Mouse (Mus musculus) lung, postnatal 0 days (tissue): ENCODE measurements around the gene Dennd2d. TPM values are rescaled to one million over a fixed set of nuclear protein-coding genes. Genes with fewer than 3 reads are reported as not detected.

Source experiments
- ATAC-seq: fragments of 200-750 bp; cut with Nextera tagmentation; 2 replicates; pipeline ENCODE4 v1.8.0; 2017; ENCODE audit warnings: moderate library complexity
- DNase-seq: peaks from one replicate; pipeline ENCODE4 v3.0.0-alpha.2; 2016; ENCODE audit warnings: low spot score
- H3K27ac ChIP-seq: fragments of 300-500 bp; sonication (generic); 2 replicates; pipeline ENCODE4 v1.5.1; 2014; ENCODE audit warnings: antibody characterized with exemption, mild to moderate bottlenecking, low read length, mixed read lengths
- H3K27me3 ChIP-seq: fragments of 300-500 bp; sonication (generic); replicated peaks from 2 replicates; pipeline ENCODE4 v1.6.1; 2014; ENCODE audit warnings: low read length, mixed read lengths; ENCODE audit not compliant: insufficient read depth
- H3K36me3 ChIP-seq: fragments of 300-500 bp; sonication (generic); 2 replicates; pipeline ENCODE4 v1.6.1; 2014; ENCODE audit warnings: low read length, mixed read lengths; ENCODE audit not compliant: insufficient read depth
- H3K4me1 ChIP-seq: fragments of 300-500 bp; sonication (generic); 2 replicates; pipeline ENCODE4 v1.6.1; 2014; ENCODE audit warnings: antibody characterized with exemption, low read depth, low read length, mixed read lengths; ENCODE audit not compliant: insufficient read depth
- H3K4me2 ChIP-seq: fragments of 300-500 bp; sonication (generic); replicated peaks from 2 replicates; pipeline ENCODE4 v1.6.1; 2014; ENCODE audit warnings: low read depth, mild to moderate bottlenecking, low read length, moderate library complexity, mixed read lengths
- H3K4me3 ChIP-seq: fragments of 300-500 bp; sonication (generic); 2 replicates; pipeline ENCODE4 v1.5.1; 2014; ENCODE audit warnings: low read depth, low read length
- H3K9ac ChIP-seq: fragments of 300-500 bp; sonication (generic); replicated peaks from 2 replicates; pipeline ENCODE4 v1.6.1; 2014; ENCODE audit warnings: low read depth, mild to moderate bottlenecking
- H3K9me3 ChIP-seq: fragments of 300-500 bp; sonication (generic); 2 replicates; pipeline ENCODE4 v1.6.1; 2016; ENCODE audit warnings: low read length, mixed read lengths
- CTCF ChIP-seq: IDR thresholded peaks from 2 replicates; pipeline ENCODE4 v1.5.1; 2016; ENCODE audit warnings: antibody characterized with exemption, mild to moderate bottlenecking
- EP300 ChIP-seq: IDR thresholded peaks from 2 replicates; pipeline ENCODE4 v1.6.1; 2016; ENCODE audit warnings: antibody characterized with exemption, mild to moderate bottlenecking, control low read depth
- WGBS: fragments of 180-500 bp; shearing (Covaris S2); extraction: QIAGEN DNeasy Blood & Tissue Kit; methylation state at CpG from one replicate; pipeline ENCODE4 v1.1.7; 2014; 5-methylcytosine and 5-hydroxymethylcytosine counted together
- polyA plus RNA-seq: library from polyadenylated mRNA; unstranded; fragments of >200 nt; fragmentation: Nextera tagmentation; extraction: Ambion mirVana; gene quantifications from 2 replicates; pipeline ENCODE4 v1.2.1, GENCODE M21; 2015

Gene Dennd2d
- polyA plus RNA-seq, 1 experiment from 2014 or later: 19.6 TPM

GRCm38 (mm10) chr3:106500510-106500909, 18.3 kb downstream of the Dennd2d start:
- H3K27me3 ChIP-seq: no peaks in the 10 kb centered on the region
- H3K9ac ChIP-seq: no peak overlapping the region
- 83% methylated on average over 2 of the region's 2 CpGs for WGBS
- no peak overlapping the region for H3K4me2 ChIP-seq
- ATAC-seq (no peak), DNase-seq (no peak)
- TF ChIP-seq EP300 (no peak), CTCF (no peak)
- no peaks in the 10 kb centered on the region for H3K9me3 ChIP-seq
- peaks cover 13% of the 10 kb centered on the region; the same call in 1 of the 2 replicates for H3K4me1 ChIP-seq
- H3K4me3 ChIP-seq: no peak overlapping the region
- no peak overlapping the region for H3K27ac ChIP-seq
- peaks cover 20% of the 10 kb centered on the region for H3K36me3 ChIP-seq

- 77% methylated on average over 2 of the region's 2 CpGs for WGBS
These were observed 20.7 kb downstream of the Dennd2d start for GRCm38 (mm10) chr3:106502892-106503291.

GRCm38 (mm10) chr3:106510669-106511068, 28.5 kb downstream of the Dennd2d start:
- H3K36me3 ChIP-seq: no peaks in the 10 kb centered on the region
- no peaks in the 10 kb centered on the region for H3K4me1 ChIP-seq
- H3K9me3 ChIP-seq: no peaks in the 10 kb centered on the region
- no peak overlapping the region for H3K27ac ChIP-seq
- 86% methylated on average over 1 of the region's 1 CpGs for WGBS
- ATAC-seq: no peak
- no peak overlapping the region for H3K9ac ChIP-seq
- no peak overlapping the region for H3K4me3 ChIP-seq
- no peaks in the 10 kb centered on the region for H3K27me3 ChIP-seq
- no peak overlapping the region for H3K4me2 ChIP-seq
- DNase-seq: no peak
- TF ChIP-seq EP300: no peak
- no peak for TF ChIP-seq CTCF

More at GRCm38 (mm10) chr3:106502892-106503291, 20.7 kb downstream of the Dennd2d start:
- Histone ChIP-seq H3K27ac (no peak overlapping the region), H3K4me3 (no peak overlapping the region), H3K4me1 (no peaks in the 10 kb centered on the region), H3K9ac (no peak overlapping the region), H3K27me3 (no peaks in the 10 kb centered on the region), H3K4me2 (no peak overlapping the region), H3K9me3 (no peaks in the 10 kb centered on the region), H3K36me3 (peaks cover 20% of the 10 kb centered on the region)
- DNase-seq: no peak
- TF ChIP-seq CTCF (no peak), EP300 (no peak)
- no peak for ATAC-seq

GRCm38 (mm10) chr3:106515016-106515415, 32.8 kb downstream of the Dennd2d start:
- WGBS: 62% methylated on average over 6 of the region's 6 CpGs
- H3K9ac ChIP-seq: no peak overlapping the region

GRCm38 (mm10) chr3:106522730-106523129, 40.5 kb downstream of the Dennd2d start:
- Histone ChIP-seq H3K4me2 (no peak overlapping the region), H3K9ac (no peak overlapping the region), H3K27ac (no peak overlapping the region), H3K9me3 (no peaks in the 10 kb centered on the region), H3K4me3 (no peak overlapping the region), H3K4me1 (no peaks in the 10 kb centered on the region), H3K36me3 (no peaks in the 10 kb centered on the region), H3K27me3 (no peaks in the 10 kb centered on the region)
- ATAC-seq (no peak), DNase-seq (no peak)
- no peak for TF ChIP-seq EP300
- no peak for TF ChIP-seq CTCF
- WGBS: 92% methylated on average over 1 of the region's 1 CpGs

More at GRCm38 (mm10) chr3:106515016-106515415, 32.8 kb downstream of the Dennd2d start:
- Histone ChIP-seq H3K27me3 (no peaks in the 10 kb centered on the region), H3K4me3 (no peak overlapping the region), H3K36me3 (no peaks in the 10 kb centered on the region), H3K4me1 (no peaks in the 10 kb centered on the region), H3K4me2 (no peak overlapping the region), H3K27ac (peak overlapping the region; percentile 47; the same call in 1 of the 2 replicates), H3K9me3 (no peaks in the 10 kb centered on the region)
- no peak for TF ChIP-seq CTCF
- no peak for TF ChIP-seq EP300
- ATAC-seq (no peak), DNase-seq (peak; percentile 19)

GRCm38 (mm10) chr3:106526411-106526810, 44.2 kb downstream of the Dennd2d start:
- H3K9ac ChIP-seq: no peak overlapping the region
- no peaks in the 10 kb centered on the region for H3K36me3 ChIP-seq
- no peaks in the 10 kb centered on the region for H3K4me1 ChIP-seq
- ATAC-seq: no peak
- no peak for DNase-seq
- H3K9me3 ChIP-seq: no peaks in the 10 kb centered on the region
- H3K4me2 ChIP-seq: no peak overlapping the region
- no peaks in the 10 kb centered on the region for H3K27me3 ChIP-seq
- H3K4me3 ChIP-seq: no peak overlapping the region
- 95% methylated on average over 2 of the region's 2 CpGs for WGBS
- TF ChIP-seq CTCF: no peak
- no peak overlapping the region for H3K27ac ChIP-seq

GRCm38 (mm10) chr3:106528032-106528431, 45.8 kb downstream of the Dennd2d start:
- Histone ChIP-seq H3K36me3 (no peaks in the 10 kb centered on the region), H3K27ac (no peak overlapping the region), H3K4me3 (no peak overlapping the region), H3K27me3 (no peaks in the 10 kb centered on the region), H3K9ac (no peak overlapping the region), H3K4me1 (no peaks in the 10 kb centered on the region), H3K9me3 (no peaks in the 10 kb centered on the region), H3K4me2 (no peak overlapping the region)
- no peak for TF ChIP-seq CTCF
- no peak for TF ChIP-seq EP300
- DNase-seq (no peak), ATAC-seq (no peak)
- WGBS: 88% methylated on average over 2 of the region's 2 CpGs
